Comparison of ENCODE assay signal across 15 mouse cellular contexts in the genomic region with DNA sequence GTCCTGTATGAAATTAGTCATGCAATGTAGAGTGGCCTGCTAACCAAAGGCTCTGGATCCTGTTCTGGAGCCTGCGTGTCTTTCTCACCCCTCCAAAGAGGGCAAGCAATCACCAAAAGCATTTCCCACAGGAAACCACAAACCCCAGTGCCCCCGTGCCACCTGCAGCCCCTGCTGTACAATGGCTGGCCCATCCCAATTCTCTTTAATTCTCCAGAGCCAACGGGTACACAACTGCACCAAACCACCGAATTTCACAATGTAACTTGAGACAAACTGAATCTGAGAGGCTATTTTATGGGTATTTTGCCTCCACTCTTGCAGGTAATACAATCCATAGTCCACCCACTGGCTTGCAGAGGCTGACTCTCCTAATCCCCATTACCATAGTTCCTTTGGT. TPM values are rescaled to one million over a fixed set of nuclear protein-coding genes. Genes with fewer than 3 reads are reported as not detected.
"Had no signal": no experiment of that assay in that cellular context is flagged by ENCODE, and none has a peak within 500 bp of the region (broad histone marks: within the 10 kb centered on the region; RNA-seq: fewer than 3 reads in every experiment).

No protein-coding gene starts in this region.

- H3K4me2 ChIP-seq: kidney, embryonic 15.5 days; liver, embryonic 11.5 days; lung, embryonic 14.5 days; midbrain, embryonic 11.5 days; midbrain, embryonic 15.5 days had no signal

- H3K36me3 ChIP-seq: kidney, embryonic 15.5 days; limb, embryonic 10.5 days; midbrain, embryonic 15.5 days had no signal

- H3K9me3 ChIP-seq: kidney, embryonic 15.5 days; limb, embryonic 10.5 days; megakaryocyte, embryonic 14.5 days; midbrain, embryonic 15.5 days had no signal

- H3K9ac ChIP-seq: kidney, embryonic 15.5 days; lung, embryonic 14.5 days; midbrain, embryonic 15.5 days had no signal

- DNase-seq: kidney, adult 2 months; kidney, postnatal 14 days; lung, embryonic 14.5 days; lung, postnatal 10 days; lung, postnatal 4 days; right cerebral cortex, postnatal 14 days; thymus, postnatal 4 days had no signal

- H3K27ac ChIP-seq: kidney, embryonic 15.5 days; limb, embryonic 10.5 days; midbrain, embryonic 15.5 days had no signal

- ATAC-seq: midbrain, embryonic 15.5 days had no signal

- H3K4me3 ChIP-seq: kidney, embryonic 15.5 days; limb, embryonic 10.5 days; megakaryocyte, embryonic 14.5 days; midbrain, embryonic 15.5 days had no signal

RNA-seq across cellular contexts. Expression of a gene that starts 22.4 kb away (rescaled TPM):
- polyA plus RNA-seq: large intestine, adult 2 months; spleen, adult 2 months had no signal
